ENCODE assay signal across 8 mouse cellular contexts in genomic region chr17:55956591-55956990, GRCm38 (mm10). TPM values are rescaled to one million over a fixed set of nuclear protein-coding genes. Genes with fewer than 3 reads are reported as not detected.
A peak's percentile ranks its signal among the peaks of the same experiment; 100 is the strongest.
DNase-seq lines count a peak whose midpoint lies in the region; ATAC-seq and TF ChIP-seq lines count a peak whose summit lies in the region.

No protein-coding gene starts in this region.

- H3K4me2 ChIP-seq in liver, embryonic 11.5 days = peak overlapping the region; percentile 81
- H3K4me2 ChIP-seq in hindbrain, postnatal 0 days (ENCODE audit: low read depth, low read length) = peak overlapping the region; percentile 70
- peak overlapping the region; percentile 52 for H3K4me2 ChIP-seq in midbrain, embryonic 16.5 days (ENCODE audit: low read length)

- ATAC-seq in liver, embryonic 11.5 days (replicated peaks; ENCODE audit: low FRiP score) = no peak
- no peak for ATAC-seq in hindbrain, postnatal 0 days
- peak; percentile 4; the same call in 1 of the 2 replicates for ATAC-seq in midbrain, embryonic 16.5 days

- no peaks in the 10 kb centered on the region for H3K9me3 ChIP-seq in liver, embryonic 11.5 days (ENCODE audit: control insufficient read depth, low read length)
- H3K9me3 ChIP-seq in forebrain, embryonic 10.5 days = no peaks in the 10 kb centered on the region
- no peaks in the 10 kb centered on the region for H3K9me3 ChIP-seq in hindbrain, postnatal 0 days (ENCODE audit: low read length)
- H3K9me3 ChIP-seq in midbrain, embryonic 16.5 days (replicated peaks; ENCODE audit: control insufficient read depth, low read length, poor library complexity, severe bottlenecking) = no peaks in the 10 kb centered on the region

- peaks cover 21% of the 10 kb centered on the region for H3K4me1 ChIP-seq in liver, embryonic 11.5 days (replicated peaks; ENCODE audit: control insufficient read depth, insufficient read depth, low read length)
- H3K4me1 ChIP-seq in forebrain, embryonic 10.5 days = peaks cover 45% of the 10 kb centered on the region
- peaks cover 9% of the 10 kb centered on the region; the same call in 1 of the 2 replicates for H3K4me1 ChIP-seq in hindbrain, postnatal 0 days (ENCODE audit: insufficient read depth, low read length)
- H3K4me1 ChIP-seq in midbrain, embryonic 16.5 days (ENCODE audit: control insufficient read depth, insufficient read depth, low read length) = peaks cover 31% of the 10 kb centered on the region

- TF ChIP-seq CTCF in hindbrain, postnatal 0 days (IDR thresholded peaks at IDR 0.05; ENCODE audit: low read depth) = no peak

- H3K4me3 ChIP-seq in liver, embryonic 11.5 days (ENCODE audit: low read depth, low read length) = peak overlapping the region; percentile 57
- peak overlapping the region; percentile 62 for H3K4me3 ChIP-seq in forebrain, embryonic 10.5 days
- H3K4me3 ChIP-seq in hindbrain, postnatal 0 days (ENCODE audit: low read length) = peak overlapping the region; percentile 44
- H3K4me3 ChIP-seq in midbrain, embryonic 16.5 days (ENCODE audit: low read depth, low read length) = peak overlapping the region; percentile 42

- H3K36me3 ChIP-seq in liver, embryonic 11.5 days (ENCODE audit: control insufficient read depth, insufficient read depth, low read length) = peaks cover 4% of the 10 kb centered on the region; the same call in 1 of the 2 replicates
- H3K36me3 ChIP-seq in forebrain, embryonic 10.5 days (replicated peaks) = peaks cover 9% of the 10 kb centered on the region
- H3K36me3 ChIP-seq in hindbrain, postnatal 0 days (ENCODE audit: insufficient read depth, low read length) = no peaks in the 10 kb centered on the region
- no peaks in the 10 kb centered on the region for H3K36me3 ChIP-seq in midbrain, embryonic 16.5 days (ENCODE audit: control insufficient read depth, insufficient read depth, low read length)

- 28% methylated on average over 6 of the region's 6 CpGs for WGBS in liver, embryonic 11.5 days
- WGBS in forebrain, embryonic 10.5 days = 41% methylated on average over 6 of the region's 6 CpGs
- WGBS in hindbrain, postnatal 0 days = 37% methylated on average over 6 of the region's 6 CpGs
- 31% methylated on average over 6 of the region's 6 CpGs for WGBS in midbrain, embryonic 16.5 days

- intact Hi-C loops in left cerebral cortex, postnatal 14 days (cut with DNase I) = loop anchor here (5.0 kb wide), 1 partner anchor 254 kb away; no protein-coding TSS in a partner anchor

- no peak overlapping the region for H3K27ac ChIP-seq in liver, embryonic 11.5 days (ENCODE audit: low read depth, low read length)
- 0 out of 2 replicates have a peak overlapping the region, but pooled peaks have one; percentile 11 for H3K27ac ChIP-seq in forebrain, embryonic 10.5 days
- H3K27ac ChIP-seq in hindbrain, postnatal 0 days = peak overlapping the region; percentile 62; the same call in 1 of the 2 replicates
- peak overlapping the region; percentile 61 for H3K27ac ChIP-seq in midbrain, embryonic 16.5 days (ENCODE audit: low read length)

- no peak overlapping the region for H3K9ac ChIP-seq in liver, embryonic 11.5 days (ENCODE audit: low read depth, low read length)
- peak overlapping the region; percentile 54 for H3K9ac ChIP-seq in hindbrain, postnatal 0 days (replicated peaks; ENCODE audit: low read length)
- H3K9ac ChIP-seq in midbrain, embryonic 16.5 days (ENCODE audit: low read depth, low read length) = peak overlapping the region; percentile 51

- no peak for DNase-seq in liver, embryonic 11.5 days (ENCODE audit: low spot score)
- DNase-seq in liver = no peak
- DNase-seq in forebrain, embryonic 10.5 days (ENCODE audit: extremely low spot score, low spot score) = no peak
- no peak for DNase-seq in hindbrain, postnatal 0 days (ENCODE audit: low spot score)
- DNase-seq in c-Kit-positive CD71-positive TER-119-positive erythroid progenitor cells, embryonic 14.5 days (ENCODE audit: low spot score) = no peak
- DNase-seq in layer of hippocampus, adult 9-10 months (ENCODE audit: low spot score) = no peak
- no peak for DNase-seq in left cerebral cortex, postnatal 14 days (ENCODE audit: low spot score in 2 of 2)

- peaks cover 3% of the 10 kb centered on the region; the same call in 1 of the 2 replicates for H3K27me3 ChIP-seq in liver, embryonic 11.5 days (replicated peaks; ENCODE audit: control insufficient read depth, insufficient read depth, low read length)
- H3K27me3 ChIP-seq in forebrain, embryonic 10.5 days (ENCODE audit: poor library complexity, severe bottlenecking) = peaks cover 19% of the 10 kb centered on the region
- H3K27me3 ChIP-seq in hindbrain, postnatal 0 days (ENCODE audit: insufficient read depth, low read length) = no peaks in the 10 kb centered on the region
- no peaks in the 10 kb centered on the region for H3K27me3 ChIP-seq in midbrain, embryonic 16.5 days (ENCODE audit: control insufficient read depth, insufficient read depth, low read depth, low read length)

RNA-seq across cellular contexts. Expression of gene Yju2, which starts 2.3 kb away (rescaled TPM):
- 20.9 and 23.4 TPM in 2 replicates for polyA plus RNA-seq in liver, embryonic 11.5 days (2014; fragmentation: Nextera tagmentation; extraction: Ambion mirVana)
- polyA plus RNA-seq in forebrain, embryonic 10.5 days (2016; fragmentation: Nextera tagmentation; extraction: Ambion mirVana) = 29.2 and 30.4 TPM in 2 replicates
- total RNA-seq in hindbrain, postnatal 0 days (2014; rRNA removed) = 6.8 and 18.3 TPM in 2 replicates
- 16.7 and 19.4 TPM in 2 replicates for polyA plus RNA-seq in hindbrain, postnatal 0 days (2015; fragmentation: Nextera tagmentation; extraction: Ambion mirVana)
- polyA plus RNA-seq in midbrain, embryonic 16.5 days (2015; fragmentation: Nextera tagmentation; extraction: Ambion mirVana) = 21.2 and 24.6 TPM in 2 replicates
- total RNA-seq in left cerebral cortex, postnatal 14 days (2021) = 10 to 100 TPM; 14.2 to 15.0 TPM

RNA-seq across cellular contexts. Expression of gene Ebi3, which starts 4.2 kb away (rescaled TPM):
- polyA plus RNA-seq in liver, embryonic 11.5 days (2014; fragmentation: Nextera tagmentation; extraction: Ambion mirVana) = 3.5 and 4.7 TPM in 2 replicates
- polyA plus RNA-seq in forebrain, embryonic 10.5 days (2016; fragmentation: Nextera tagmentation; extraction: Ambion mirVana) = 1.4 and 1.9 TPM in 2 replicates
- total RNA-seq in hindbrain, postnatal 0 days (2014; rRNA removed) = 0.61 and 3.8 TPM in 2 replicates
- 5.2 and 7.3 TPM in 2 replicates for polyA plus RNA-seq in hindbrain, postnatal 0 days (2015; fragmentation: Nextera tagmentation; extraction: Ambion mirVana)
- polyA plus RNA-seq in midbrain, embryonic 16.5 days (2015; fragmentation: Nextera tagmentation; extraction: Ambion mirVana) = 6.0 and 7.1 TPM in 2 replicates
- total RNA-seq in left cerebral cortex, postnatal 14 days (2021) = 1 to 10 TPM; 2.0 to 3.3 TPM

RNA-seq across cellular contexts. Expression of gene Zfp119b, which starts 7.3 kb away (rescaled TPM):
- polyA plus RNA-seq in liver, embryonic 11.5 days (2014; fragmentation: Nextera tagmentation; extraction: Ambion mirVana) = 3.8 and 4.4 TPM in 2 replicates
- polyA plus RNA-seq in forebrain, embryonic 10.5 days (2016; fragmentation: Nextera tagmentation; extraction: Ambion mirVana) = 6.4 and 6.6 TPM in 2 replicates
- 1.8 and 4.3 TPM in 2 replicates for total RNA-seq in hindbrain, postnatal 0 days (2014; rRNA removed)
- 5.6 and 6.8 TPM in 2 replicates for polyA plus RNA-seq in hindbrain, postnatal 0 days (2015; fragmentation: Nextera tagmentation; extraction: Ambion mirVana)
- polyA plus RNA-seq in midbrain, embryonic 16.5 days (2015; fragmentation: Nextera tagmentation; extraction: Ambion mirVana) = 10.1 and 11.2 TPM in 2 replicates
- total RNA-seq in left cerebral cortex, postnatal 14 days (2021) = 1 to 10 TPM; 2.9 to 3.6 TPM

RNA-seq across cellular contexts. Expression of gene Shd, which starts 13.7 kb away (rescaled TPM):
- 2.4 and 2.5 TPM in 2 replicates for polyA plus RNA-seq in liver, embryonic 11.5 days (2014; fragmentation: Nextera tagmentation; extraction: Ambion mirVana)
- 42.1 and 50.3 TPM in 2 replicates for polyA plus RNA-seq in forebrain, embryonic 10.5 days (2016; fragmentation: Nextera tagmentation; extraction: Ambion mirVana)
- 233 and 250 TPM in 2 replicates for total RNA-seq in hindbrain, postnatal 0 days (2014; rRNA removed)
- polyA plus RNA-seq in hindbrain, postnatal 0 days (2015; fragmentation: Nextera tagmentation; extraction: Ambion mirVana) = 150 and 152 TPM in 2 replicates
- 185 and 187 TPM in 2 replicates for polyA plus RNA-seq in midbrain, embryonic 16.5 days (2015; fragmentation: Nextera tagmentation; extraction: Ambion mirVana)
- 10 to 100 TPM; 34.3 to 39.5 TPM for total RNA-seq in left cerebral cortex, postnatal 14 days (2021)

RNA-seq across cellular contexts. Expression of gene Fsd1, which starts 29.7 kb away (rescaled TPM):
- polyA plus RNA-seq in liver, embryonic 11.5 days (2014; fragmentation: Nextera tagmentation; extraction: Ambion mirVana) = 6.4 and 8.8 TPM in 2 replicates
- polyA plus RNA-seq in forebrain, embryonic 10.5 days (2016; fragmentation: Nextera tagmentation; extraction: Ambion mirVana) = 74.4 and 80.9 TPM in 2 replicates
- 136 and 140 TPM in 2 replicates for total RNA-seq in hindbrain, postnatal 0 days (2014; rRNA removed)
- 178 and 193 TPM in 2 replicates for polyA plus RNA-seq in hindbrain, postnatal 0 days (2015; fragmentation: Nextera tagmentation; extraction: Ambion mirVana)
- polyA plus RNA-seq in midbrain, embryonic 16.5 days (2015; fragmentation: Nextera tagmentation; extraction: Ambion mirVana) = 200 and 218 TPM in 2 replicates
- total RNA-seq in left cerebral cortex, postnatal 14 days (2021) = 10 to 100 TPM; 89.9 to 97.3 TPM
